Mouse (Mus musculus) olfactory bulb, adult 2 months (tissue): ENCODE measurements around the gene Ak2. TPM values are rescaled to one million over a fixed set of nuclear protein-coding genes. Genes with fewer than 3 reads are reported as not detected.

ENCODE experiments used
- H3K27ac ChIP-seq: fragments of 200-500 bp; 2 replicates; pipeline ENCODE4 v1.5.1; 2012; ENCODE audit warnings: low read depth, low read length; ENCODE audit not compliant: insufficient read depth
- H3K4me1 ChIP-seq: fragments of 200-500 bp; 2 replicates; pipeline ENCODE4 v1.6.1; 2012; ENCODE audit warnings: low read length; ENCODE audit not compliant: control insufficient read depth, insufficient read depth
- H3K4me3 ChIP-seq: fragments of 200-500 bp; 2 replicates; pipeline ENCODE4 v1.5.1; 2012; ENCODE audit warnings: mild to moderate bottlenecking, low read depth, low read length, moderate library complexity; ENCODE audit not compliant: insufficient read depth
- CTCF ChIP-seq: fragments of 200-500 bp; IDR thresholded peaks from 2 replicates; pipeline ENCODE4 v1.5.1; 2012; ENCODE audit warnings: low read depth, mild to moderate bottlenecking, low read length, moderate library complexity; ENCODE audit not compliant: insufficient read depth
- POLR2A ChIP-seq: fragments of 200-500 bp; IDR thresholded peaks from 2 replicates; pipeline ENCODE4 v1.6.1; 2012; ENCODE audit warnings: mild to moderate bottlenecking, low read depth, low read length, moderate library complexity; ENCODE audit not compliant: insufficient read depth
- WGBS: fragments of 180-500 bp; shearing (Covaris S2); methylation state at CpG from one replicate; pipeline ENCODE4 v1.1.7; 2018; 5-methylcytosine and 5-hydroxymethylcytosine counted together
- polyA plus RNA-seq: library from polyadenylated mRNA; stranded (reverse); fragments of >200 nt; gene quantifications from 2 replicates; pipeline ENCODE4 v1.2.4, GENCODE M21; 2012; ENCODE audit warnings: low replicate concordance; ENCODE audit not compliant: missing spikeins, insufficient read depth, insufficient read length

Ak2 gene
- polyA plus RNA-seq, 1 experiment: 173 TPM

DNA sequence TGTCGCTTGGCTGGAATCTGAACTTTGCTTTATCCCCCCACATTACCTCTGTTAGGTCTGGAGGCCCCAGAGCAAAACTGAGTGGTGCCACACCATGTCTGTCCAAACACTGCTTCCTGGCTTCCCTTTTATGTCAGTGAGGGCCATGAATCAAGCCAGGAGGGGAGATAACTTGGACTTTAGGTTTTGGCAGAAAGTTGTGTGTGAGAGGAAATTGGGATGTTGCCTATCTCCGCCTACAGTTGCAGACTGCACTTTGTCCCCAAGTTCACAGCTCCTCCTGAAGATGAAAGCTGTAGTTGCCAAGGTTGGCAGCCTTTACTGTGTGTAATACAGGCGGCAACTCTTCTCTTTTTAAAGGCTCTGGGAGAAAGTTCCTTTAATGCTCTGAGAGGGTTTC, 9.0 kb downstream of the Ak2 start:
- no peak for TF ChIP-seq POLR2A
- Histone ChIP-seq H3K4me3 (no peak overlapping the region), H3K4me1 (peaks cover 9% of the 10 kb centered on the region; the same call in 1 of the 2 replicates), H3K27ac (no peak overlapping the region)
- 69% methylated on average over 3 of the region's 3 CpGs for WGBS

DNA sequence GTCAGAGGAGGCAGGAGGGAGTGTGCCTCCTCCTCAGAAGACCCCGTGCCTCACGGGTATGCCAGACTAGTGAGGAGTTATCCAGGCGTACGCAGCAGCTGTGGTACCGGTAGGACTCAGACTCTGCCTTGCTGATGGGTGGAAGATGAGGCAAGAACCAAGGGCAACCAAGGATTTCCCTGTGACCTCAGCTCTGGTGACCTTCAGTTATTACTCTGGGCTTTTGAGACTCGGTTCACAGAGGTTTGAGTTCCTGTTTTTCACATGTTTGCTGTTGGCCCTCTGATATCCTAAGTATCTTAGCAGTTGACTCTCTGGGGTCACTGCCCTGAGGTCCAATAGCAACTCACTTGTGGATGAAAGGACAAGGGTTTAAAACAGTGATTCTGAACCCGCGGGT, 12.0 kb downstream of the Ak2 start:
- TF ChIP-seq CTCF (no peak), POLR2A (no peak)
- 85% methylated on average over 8 of the region's 8 CpGs for WGBS
- H3K4me1 ChIP-seq: no peaks in the 10 kb centered on the region
- H3K4me3 ChIP-seq: no peak overlapping the region
- no peak overlapping the region for H3K27ac ChIP-seq

DNA sequence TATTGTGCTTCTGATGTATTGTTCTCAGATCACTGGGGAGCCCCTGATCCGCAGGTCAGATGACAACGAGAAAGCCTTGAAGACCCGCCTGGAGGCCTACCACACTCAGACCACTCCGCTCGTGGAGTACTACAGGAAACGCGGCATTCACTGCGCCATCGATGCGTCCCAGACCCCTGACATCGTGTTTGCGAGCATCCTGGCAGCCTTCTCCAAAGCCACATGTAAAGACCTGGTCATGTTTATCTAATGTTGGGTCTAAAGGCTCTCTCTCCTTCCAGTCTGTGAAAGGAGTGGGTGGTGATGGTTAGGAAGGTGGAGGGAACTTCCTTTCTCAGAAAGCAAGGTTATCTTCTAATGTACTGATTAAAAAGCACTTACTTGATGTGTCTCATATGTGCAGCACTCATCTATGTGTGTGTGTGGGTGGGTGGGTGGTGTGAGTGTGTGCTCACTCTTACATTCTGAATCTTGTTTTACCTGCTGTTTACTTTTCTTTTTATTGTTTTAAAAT, 16.3 kb downstream of the Ak2 start:
- TF ChIP-seq CTCF (no peak), POLR2A (no peak)
- H3K27ac ChIP-seq: no peak overlapping the region
- 85% methylated on average over 12 of the region's 12 CpGs for WGBS
- H3K4me3 ChIP-seq: no peak overlapping the region
- H3K4me1 ChIP-seq: 0 out of 2 replicates have a peak, but pooled peaks cover under 1% of the 10 kb centered on the region

DNA sequence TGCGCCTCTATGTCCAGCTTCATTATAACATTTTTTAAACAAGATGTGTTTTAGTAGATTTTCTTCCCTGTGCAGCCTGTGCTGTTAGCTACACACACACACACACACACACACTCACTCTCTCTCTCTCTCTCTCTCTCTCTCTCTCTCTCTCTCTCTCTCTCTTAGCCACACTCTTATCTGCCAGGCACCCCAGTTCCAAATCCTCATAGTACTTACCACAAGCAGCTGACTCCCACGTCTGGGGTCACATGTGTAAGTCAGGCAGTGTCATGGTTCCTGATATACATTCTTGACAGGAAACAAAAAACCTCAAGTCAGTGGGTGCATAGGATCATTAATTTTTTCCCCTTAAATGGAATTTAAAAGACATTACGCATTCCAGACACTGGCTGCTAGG, 16.9 kb downstream of the Ak2 start:
- no peak for TF ChIP-seq CTCF
- no peak for TF ChIP-seq POLR2A
- H3K4me3 ChIP-seq: no peak overlapping the region
- 92% methylated on average over 3 of the region's 3 CpGs for WGBS
- 0 out of 2 replicates have a peak, but pooled peaks cover 2% of the 10 kb centered on the region for H3K4me1 ChIP-seq
- H3K27ac ChIP-seq: no peak overlapping the region

DNA sequence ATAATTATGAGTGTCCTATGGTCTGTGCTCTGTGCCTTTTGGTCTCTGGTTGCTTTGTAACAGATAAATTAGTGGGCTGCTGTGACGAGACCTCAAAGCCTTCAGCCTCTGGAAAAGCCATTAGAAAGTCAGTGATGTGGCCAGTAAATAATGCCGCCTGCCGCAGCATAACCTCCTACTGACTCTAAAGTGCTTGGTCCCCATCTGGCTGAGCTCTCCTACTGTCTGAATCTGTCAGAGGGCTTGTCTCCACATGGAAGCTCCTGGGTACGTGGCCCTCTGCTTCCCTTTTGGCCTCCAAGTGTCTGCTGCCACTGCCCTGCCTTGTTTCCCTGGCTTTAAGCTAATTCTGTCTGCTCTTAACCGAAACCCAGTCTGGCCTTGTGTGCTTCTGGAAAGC, 17.8 kb downstream of the Ak2 start:
- H3K4me3 ChIP-seq: no peak overlapping the region
- TF ChIP-seq POLR2A (no peak), CTCF (no peak)
- 82% methylated on average over 5 of the region's 5 CpGs for WGBS
- 0 out of 2 replicates have a peak, but pooled peaks cover 2% of the 10 kb centered on the region for H3K4me1 ChIP-seq
- H3K27ac ChIP-seq: no peak overlapping the region

DNA sequence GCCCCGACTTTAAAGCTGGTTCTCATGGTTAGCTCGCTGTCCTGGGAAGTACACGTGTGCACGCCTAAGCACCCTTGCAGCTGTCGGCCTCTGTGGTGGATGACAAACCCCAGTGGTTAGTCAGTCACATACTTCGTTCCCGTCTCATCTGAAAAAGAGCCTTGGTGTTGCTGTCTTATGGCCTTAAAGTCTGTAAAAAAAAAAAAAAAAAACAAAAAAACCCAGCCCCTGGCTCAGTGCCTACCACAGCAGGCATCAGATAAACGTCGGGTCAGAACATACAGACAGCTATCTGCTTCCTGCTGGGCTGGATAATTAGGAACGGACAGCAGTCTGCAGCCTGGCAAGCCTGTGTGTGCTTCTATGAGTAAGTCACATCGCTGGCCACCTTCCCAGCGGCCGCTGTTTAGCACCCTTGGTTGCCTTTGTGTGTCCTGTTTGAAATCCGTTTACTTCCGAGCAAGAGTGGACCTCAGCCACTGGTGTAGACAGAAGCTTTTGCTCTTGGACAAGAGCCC, 19.9 kb downstream of the Ak2 start:
- WGBS: 41% methylated on average over 15 of the region's 15 CpGs
- no peak for TF ChIP-seq CTCF
- no peak for TF ChIP-seq POLR2A
- H3K27ac ChIP-seq: no peak overlapping the region

DNA sequence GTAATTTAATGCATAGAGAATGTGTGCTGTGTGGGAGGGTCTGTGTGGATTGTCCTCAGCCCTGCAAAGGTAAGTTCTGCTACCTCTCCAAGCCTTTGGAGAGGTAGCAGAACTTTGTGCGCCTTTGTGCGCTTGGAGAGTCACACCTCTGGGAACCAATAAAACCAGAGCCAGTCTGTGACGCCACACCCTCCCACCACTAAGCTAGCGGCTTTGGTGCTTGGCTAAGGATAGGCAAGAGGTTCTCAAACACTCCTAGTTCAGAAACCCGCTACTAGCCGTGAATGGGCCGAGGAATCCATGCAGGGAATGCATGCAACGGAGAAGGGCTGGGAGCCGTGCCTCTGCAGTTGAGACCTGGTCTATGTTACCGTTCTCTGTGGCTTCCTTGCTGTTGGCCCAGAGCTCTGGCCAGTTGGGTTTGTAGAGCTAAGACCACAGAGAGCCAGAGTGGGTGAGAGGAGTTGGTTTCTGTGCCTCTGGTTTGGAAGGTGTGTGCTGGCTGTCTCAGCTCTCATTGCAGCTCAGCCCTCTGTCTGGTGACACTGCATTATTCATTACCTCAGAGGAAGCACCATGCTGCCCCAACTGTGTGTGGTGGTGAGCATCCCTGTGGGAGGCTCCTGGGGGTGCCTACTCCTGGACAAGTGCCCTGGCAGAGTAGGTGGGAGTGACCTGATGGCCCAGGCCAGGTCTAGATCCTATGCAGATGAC, 21.6 kb downstream of the Ak2 start:
- WGBS: 88% methylated on average over 10 of the region's 10 CpGs
- H3K4me1 ChIP-seq: peaks cover 6% of the 10 kb centered on the region
- H3K4me3 ChIP-seq: no peak overlapping the region
- H3K27ac ChIP-seq: no peak overlapping the region
- no peak for TF ChIP-seq POLR2A

More for the DNA sequence above, 19.9 kb downstream of the Ak2 start:
- H3K4me1 ChIP-seq: 0 out of 2 replicates have a peak, but pooled peaks cover 2% of the 10 kb centered on the region
- no peak overlapping the region for H3K4me3 ChIP-seq

DNA sequence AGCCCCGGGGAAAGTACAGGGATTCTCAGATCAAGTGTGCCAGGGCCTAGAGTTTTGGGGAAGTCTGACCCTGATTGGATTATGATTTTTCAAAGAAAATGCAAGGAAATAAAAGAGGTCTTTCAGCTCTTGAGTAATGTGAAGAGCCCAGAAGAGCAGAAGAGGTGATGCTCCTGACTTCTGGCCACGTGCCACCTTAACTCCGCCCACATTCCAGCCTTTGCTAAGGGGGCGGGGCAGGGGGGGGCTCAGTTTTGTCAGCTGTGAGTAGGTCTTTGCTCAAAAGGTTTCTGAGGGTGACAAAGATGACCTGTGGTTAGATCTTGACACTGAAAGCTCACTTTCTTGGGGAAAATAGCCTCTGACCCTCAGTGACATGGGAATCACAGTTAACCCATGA, 24.6 kb downstream of the Ak2 start:
- no peak overlapping the region for H3K27ac ChIP-seq
- H3K4me3 ChIP-seq: no peak overlapping the region
- no peak for TF ChIP-seq CTCF
- no peak for TF ChIP-seq POLR2A
- 38% methylated on average over 4 of the region's 4 CpGs for WGBS
- peaks cover 17% of the 10 kb centered on the region for H3K4me1 ChIP-seq

DNA sequence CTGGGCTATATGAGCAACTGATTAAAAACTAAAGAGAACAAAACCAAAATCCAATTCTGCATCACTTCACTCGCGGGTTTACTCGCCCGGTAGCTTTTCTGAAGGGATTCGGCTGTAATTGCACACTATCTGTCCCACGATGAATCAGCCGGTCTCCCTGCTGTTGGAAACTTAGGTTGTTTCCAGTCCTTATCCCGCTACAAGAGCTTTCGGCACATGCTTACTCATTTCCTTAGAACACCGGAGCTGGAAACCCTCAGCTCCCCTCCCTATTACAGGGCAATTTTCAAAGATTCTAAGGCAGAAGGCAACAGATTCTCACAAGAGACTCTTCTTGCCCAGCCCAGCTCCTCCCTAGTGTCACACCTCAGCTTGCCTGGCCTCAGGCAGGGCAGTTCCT, 25.4 kb downstream of the Ak2 start:
- 33% methylated on average over 10 of the region's 10 CpGs for WGBS
- Histone ChIP-seq H3K4me3 (no peak overlapping the region), H3K27ac (no peak overlapping the region), H3K4me1 (peaks cover 17% of the 10 kb centered on the region)
- TF ChIP-seq POLR2A: no peak
- TF ChIP-seq CTCF: no peak
